Mouse (Mus musculus): Measurements from ENCODE around the gene Mfsd12.

DNA sequence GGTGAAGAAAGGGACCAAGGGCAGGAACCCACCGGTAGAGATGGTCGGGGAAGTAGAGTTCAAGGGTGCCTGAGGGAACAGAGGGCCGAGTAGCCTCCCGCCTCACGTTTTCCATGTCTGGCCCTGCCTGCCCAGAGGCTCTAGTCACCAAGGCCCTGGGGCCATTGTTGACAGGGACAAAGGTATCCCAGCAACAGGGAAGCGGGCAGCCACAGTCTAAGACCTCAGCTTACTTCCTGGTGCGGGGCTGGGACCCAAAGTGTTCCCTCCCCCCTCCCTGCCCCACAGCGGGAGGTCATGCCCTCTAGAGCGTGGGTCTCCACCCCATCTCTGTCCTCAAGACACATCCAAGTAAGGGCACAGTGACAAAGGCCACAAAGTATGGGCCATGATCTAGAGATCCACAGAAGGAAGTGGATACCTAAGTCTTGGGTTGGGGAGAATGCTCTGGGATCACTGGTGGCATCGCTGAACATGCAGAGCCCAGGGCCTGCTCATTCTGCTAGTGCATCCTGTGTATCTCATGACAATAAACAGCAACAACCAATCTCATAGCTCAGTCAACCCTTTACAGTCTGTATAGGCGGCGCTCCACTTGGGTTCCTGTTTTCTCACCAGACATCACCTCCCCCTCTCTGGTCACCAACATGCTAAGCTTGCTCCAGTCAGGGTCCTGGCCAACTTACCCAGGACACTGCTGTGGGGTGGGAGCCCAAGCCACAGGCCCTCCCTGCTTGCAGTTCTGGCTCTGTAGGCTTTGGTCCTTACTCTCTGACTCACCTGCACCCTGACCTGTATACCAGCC is 8.6 kb downstream of the Mfsd12 start, which contains the start of gene 4930404N11Rik:
- no peak for TF ChIP-seq CTCF (IDR thresholded peaks at IDR 0.05; ENCODE audit: borderline replicate concordance, extremely low read depth, insufficient read depth, insufficient read length)
- no peak for TF ChIP-seq POLR2A (IDR thresholded peaks at IDR 0.05; ENCODE audit: borderline replicate concordance, extremely low read depth, insufficient read depth, insufficient read length, poor library complexity, severe bottlenecking)

Data from brain, embryonic 14.5 days (tissue).